Mouse (Mus musculus) spleen, adult 2 months (tissue): ENCODE measurements at regions not wholly inside any gene's neighbourhood (a gene's known extent, or its start where the extent isn't known, plus 50 kb on each side); places are given as distances from the start of the nearest gene placed in this dataset.

ENCODE experiments used
- CTCF ChIP-seq: fragments of 200-500 bp; IDR thresholded peaks from 2 replicates; pipeline ENCODE4 v1.5.1; 2011; ENCODE audit warnings: mild to moderate bottlenecking, inconsistent platforms; ENCODE audit not compliant: insufficient read depth, insufficient read length, insufficient replicate concordance; ENCODE audit errors: extremely low read depth
- POLR2A ChIP-seq: fragments of 200-500 bp; IDR thresholded peaks from 2 replicates; pipeline ENCODE4 v1.6.1; 2011; ENCODE audit warnings: low read depth, low read length, inconsistent platforms

DNA sequence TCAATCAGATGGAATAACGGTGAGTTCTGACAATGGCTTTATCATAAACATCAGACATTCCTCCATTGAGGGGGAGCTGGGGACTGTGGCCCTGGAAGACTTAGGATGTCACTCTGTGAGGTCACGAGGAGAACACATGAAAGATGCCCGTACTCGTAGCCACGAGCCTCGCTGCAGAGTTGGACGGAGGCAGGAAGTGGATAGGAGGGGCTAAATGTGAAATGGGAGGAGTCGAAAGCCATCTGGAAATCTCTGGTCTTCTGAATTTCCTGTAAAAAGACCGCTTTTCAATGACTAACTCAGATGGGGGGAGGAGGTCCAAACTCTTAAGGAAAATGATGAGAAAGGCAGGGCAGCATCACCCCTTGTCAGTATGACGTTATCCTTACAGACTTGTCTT is 210.5 kb downstream of the Gm45692 start:
- TF ChIP-seq POLR2A (no peak), CTCF (no peak)
